Mouse (Mus musculus) myocyte (in vitro differentiated cells): ENCODE measurements around the gene Pecr. TPM values are rescaled to one million over a fixed set of nuclear protein-coding genes. Genes with fewer than 3 reads are reported as not detected.

Experiments used
- H3K27me3 ChIP-seq: one replicate; pipeline ENCODE4 v1.6.1; 2011; ENCODE audit not compliant: control insufficient read depth, insufficient read depth, insufficient read length
- H3K36me3 ChIP-seq: one replicate; pipeline ENCODE4 v1.6.1; 2011; ENCODE audit not compliant: control insufficient read depth, insufficient read depth
- H3K4me2 ChIP-seq: one replicate; pipeline ENCODE4 v1.6.1; 2011; ENCODE audit warnings: low read depth, control low read depth
- H3K4me3 ChIP-seq: one replicate; pipeline ENCODE4 v1.5.1; 2011; ENCODE audit warnings: mild to moderate bottlenecking, control low read depth, moderate library complexity
- H3K79me2 ChIP-seq: one replicate; pipeline ENCODE4 v1.6.1; 2011; ENCODE audit not compliant: control insufficient read depth, insufficient read depth
- H3ac ChIP-seq: one replicate; pipeline ENCODE4 v1.6.1; 2011; ENCODE audit not compliant: control insufficient read depth, insufficient read length
- CEBPB ChIP-seq: IDR thresholded peaks from 2 replicates; pipeline ENCODE4 v1.6.1; 2011; ENCODE audit warnings: mild to moderate bottlenecking, moderate library complexity; ENCODE audit not compliant: poor library complexity, insufficient read depth, severe bottlenecking
- E2F4 ChIP-seq: IDR thresholded peaks from one replicate; pipeline ENCODE4 v1.6.1; 2011; ENCODE audit warnings: mild to moderate bottlenecking, control low read depth, moderate library complexity; ENCODE audit not compliant: insufficient read depth
- MAX ChIP-seq: IDR thresholded peaks from one replicate; pipeline ENCODE4 v1.6.1; 2011; ENCODE audit warnings: low read depth, mild to moderate bottlenecking, control low read depth
- MYOD1 ChIP-seq, 3 experiments: IDR thresholded peaks; one replicate each; pipeline ENCODE4 v1.6.1; 2011; ENCODE audit warnings: control low read depth in 2 of 3, low read depth in 2 of 3, mild to moderate bottlenecking in 2 of 3, moderate library complexity in 1 of 3; ENCODE audit not compliant: insufficient read length in 2 of 3, control insufficient read depth in 1 of 3
- MYOG ChIP-seq, 3 experiments: IDR thresholded peaks; one replicate each; pipeline ENCODE4 v1.6.1; 2011; ENCODE audit warnings: control low read depth in 2 of 3, low read depth in 2 of 3, mild to moderate bottlenecking in 2 of 3; ENCODE audit not compliant: insufficient read length in 2 of 3, control insufficient read depth in 1 of 3, insufficient read depth in 1 of 3
- POLR2A ChIP-seq: IDR thresholded peaks from one replicate; pipeline ENCODE4 v1.6.1; 2011; ENCODE audit warnings: low read depth, mild to moderate bottlenecking, control low read depth, moderate library complexity; ENCODE audit not compliant: insufficient read length
- POLR2AphosphoS2 ChIP-seq: IDR thresholded peaks from one replicate; pipeline ENCODE4 v1.6.1; 2011; ENCODE audit warnings: low read depth, control low read depth; ENCODE audit not compliant: insufficient read length
- REST ChIP-seq: IDR thresholded peaks from one replicate; pipeline ENCODE4 v1.6.1; 2011; ENCODE audit warnings: mild to moderate bottlenecking, control low read depth, moderate library complexity; ENCODE audit not compliant: insufficient read depth, insufficient read length
- SRF ChIP-seq: IDR thresholded peaks from one replicate; pipeline ENCODE4 v1.6.1; 2011; ENCODE audit warnings: low read depth; ENCODE audit not compliant: control insufficient read depth, insufficient read length
- TCF12 ChIP-seq: IDR thresholded peaks from one replicate; pipeline ENCODE4 v1.6.1; 2011; ENCODE audit warnings: mild to moderate bottlenecking, control low read depth; ENCODE audit not compliant: poor library complexity, insufficient read depth, severe bottlenecking
- TCF3 ChIP-seq: IDR thresholded peaks from one replicate; pipeline ENCODE4 v1.6.1; 2011; ENCODE audit warnings: low read depth, control low read depth; ENCODE audit not compliant: insufficient read length
- USF1 ChIP-seq: IDR thresholded peaks from one replicate; pipeline ENCODE4 v1.6.1; 2011; ENCODE audit warnings: low read depth, mild to moderate bottlenecking, control low read depth, moderate library complexity
- polyA plus RNA-seq: library from polyadenylated mRNA; unstranded; fragments of >200 nt; fragmentation: generic; extraction: Trizol; gene quantifications from one replicate; pipeline ENCODE4 v1.2.1, GENCODE M21; 2012; ENCODE audit warnings: missing spikeins

Gene Pecr
- polyA plus RNA-seq, 1 experiment = 13.7 TPM

GRCm38 (mm10) chr1:72288527-72289150 lies 4.5 kb upstream of the Pecr start:
- no peak overlapping the region for H3K4me2 ChIP-seq
- no peaks in the 10 kb centered on the region for H3K36me3 ChIP-seq
- H3K4me3 ChIP-seq = no peak overlapping the region
- TF ChIP-seq SRF (no peak), TCF12 (no peak), POLR2A (no peak), POLR2AphosphoS2 (no peak), TCF3 (no peak), MYOG (IDR thresholded peaks at IDR 0.05; ENCODE audit: control insufficient read depth in 1 of 3, insufficient read depth in 1 of 3, insufficient read length in 2 of 3, low read depth in 2 of 3) (no peak)
- no peaks in the 10 kb centered on the region for H3K79me2 ChIP-seq
- H3K27me3 ChIP-seq = no peaks in the 10 kb centered on the region
- H3ac ChIP-seq = no peak overlapping the region

- TF ChIP-seq TCF12 = no peak
- no peak for TF ChIP-seq MAX
- TF ChIP-seq CEBPB = no peak
- TF ChIP-seq TCF3 = no peak
- TF ChIP-seq POLR2AphosphoS2 = no peak
- TF ChIP-seq POLR2A = no peak
- TF ChIP-seq MYOD1 (IDR thresholded peaks at IDR 0.05; ENCODE audit: control insufficient read depth in 1 of 3, insufficient read length in 2 of 3, low read depth in 2 of 3) = no peak
- no peak for TF ChIP-seq REST
- no peak for TF ChIP-seq SRF
- TF ChIP-seq E2F4 = no peak
- no peak for TF ChIP-seq USF1
- no peak for TF ChIP-seq MYOG (IDR thresholded peaks at IDR 0.05; ENCODE audit: control insufficient read depth in 1 of 3, insufficient read depth in 1 of 3, insufficient read length in 2 of 3, low read depth in 2 of 3)
- no peak overlapping the region for H3K4me2 ChIP-seq
- H3K36me3 ChIP-seq = no peaks in the 10 kb centered on the region
- no peaks in the 10 kb centered on the region for H3K27me3 ChIP-seq
- no peaks in the 10 kb centered on the region for H3K79me2 ChIP-seq
- H3ac ChIP-seq = no peak overlapping the region
- no peak overlapping the region for H3K4me3 ChIP-seq
Observed at GRCm38 (mm10) chr1:72287893-72288292, 3.8 kb upstream of the Pecr start.

DNA sequence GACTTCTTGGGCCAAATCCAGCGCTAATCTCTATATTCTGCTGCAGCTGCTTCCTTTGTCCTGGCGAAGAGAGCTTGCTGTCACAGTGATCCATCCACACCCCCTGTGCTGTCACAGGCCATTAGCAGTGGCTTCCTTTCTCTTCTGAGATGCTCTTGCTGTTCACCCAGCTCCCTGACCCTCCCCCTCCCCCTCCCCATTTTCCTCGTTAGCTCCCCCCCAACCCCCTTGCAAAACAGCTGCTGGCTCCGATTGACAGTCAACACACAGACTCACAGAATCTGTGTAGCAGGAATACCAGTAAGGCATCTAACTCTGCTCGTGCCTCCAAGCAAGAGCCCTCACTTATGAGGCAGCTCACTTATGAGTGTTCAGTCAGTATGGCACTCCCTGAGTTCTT lies 2.8 kb upstream of the Pecr start:
- H3K4me3 ChIP-seq = no peak overlapping the region
- H3K79me2 ChIP-seq = no peaks in the 10 kb centered on the region
- no peaks in the 10 kb centered on the region for H3K27me3 ChIP-seq
- no peaks in the 10 kb centered on the region for H3K36me3 ChIP-seq
- no peak overlapping the region for H3ac ChIP-seq
- TF ChIP-seq TCF12 (no peak), MYOG (IDR thresholded peaks at IDR 0.05; ENCODE audit: control insufficient read depth in 1 of 3, insufficient read depth in 1 of 3, insufficient read length in 2 of 3, low read depth in 2 of 3) (no peak), POLR2A (no peak), REST (no peak)
- H3K4me2 ChIP-seq = no peak overlapping the region

DNA sequence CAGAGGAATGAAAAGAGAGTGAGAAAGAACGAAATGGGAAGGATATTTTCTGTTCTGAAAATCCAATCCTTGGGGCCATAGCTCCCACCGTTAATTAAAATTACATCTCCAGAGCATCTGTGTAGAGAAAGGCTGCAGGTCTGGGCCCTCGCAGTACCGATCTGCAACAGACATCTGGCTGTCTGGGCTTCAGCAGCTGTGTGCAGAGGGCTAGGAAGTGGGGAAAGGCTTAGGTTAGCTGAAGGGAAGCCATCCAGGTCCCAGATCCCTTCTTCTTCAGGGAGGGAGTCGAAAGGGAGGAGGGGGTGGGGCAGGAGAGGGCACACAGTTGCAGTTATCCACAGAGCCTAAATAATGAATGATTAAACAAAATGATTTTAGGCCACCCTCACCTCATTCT lies 425 bp upstream of the Pecr start:
- TF ChIP-seq E2F4 = no peak
- no peak for TF ChIP-seq CEBPB
- no peak for TF ChIP-seq POLR2A
- no peak for TF ChIP-seq TCF12
- no peak for TF ChIP-seq REST
- TF ChIP-seq USF1 = no peak
- TF ChIP-seq TCF3 = no peak
- Histone ChIP-seq H3K27me3 (no peaks in the 10 kb centered on the region), H3K79me2 (no peaks in the 10 kb centered on the region), H3K4me2 (peak overlapping the region; percentile 76), H3K36me3 (no peaks in the 10 kb centered on the region), H3ac (no peak overlapping the region), H3K4me3 (peak overlapping the region; percentile 32)

- no peak for TF ChIP-seq USF1
- no peak for TF ChIP-seq POLR2AphosphoS2
- no peak for TF ChIP-seq CEBPB
- no peak for TF ChIP-seq POLR2A
- no peak for TF ChIP-seq MYOD1 (IDR thresholded peaks at IDR 0.05; ENCODE audit: control insufficient read depth in 1 of 3, insufficient read length in 2 of 3, low read depth in 2 of 3)
- TF ChIP-seq E2F4 = no peak
- TF ChIP-seq TCF3 = no peak
- TF ChIP-seq SRF = no peak
- no peak for TF ChIP-seq MAX
- TF ChIP-seq REST = no peak
- no peak for TF ChIP-seq MYOG (IDR thresholded peaks at IDR 0.05; ENCODE audit: control insufficient read depth in 1 of 3, insufficient read depth in 1 of 3, insufficient read length in 2 of 3, low read depth in 2 of 3)
- TF ChIP-seq TCF12 = no peak
- no peaks in the 10 kb centered on the region for H3K79me2 ChIP-seq
- H3ac ChIP-seq = no peak overlapping the region
- H3K36me3 ChIP-seq = no peaks in the 10 kb centered on the region
- H3K4me3 ChIP-seq = no peak overlapping the region
- no peak overlapping the region for H3K4me2 ChIP-seq
- H3K27me3 ChIP-seq = no peaks in the 10 kb centered on the region
Observed at GRCm38 (mm10) chr1:72282604-72283003, 1.5 kb downstream of the Pecr start.
